Mouse (Mus musculus): ENCODE data around the gene Bnc2.

DNA sequence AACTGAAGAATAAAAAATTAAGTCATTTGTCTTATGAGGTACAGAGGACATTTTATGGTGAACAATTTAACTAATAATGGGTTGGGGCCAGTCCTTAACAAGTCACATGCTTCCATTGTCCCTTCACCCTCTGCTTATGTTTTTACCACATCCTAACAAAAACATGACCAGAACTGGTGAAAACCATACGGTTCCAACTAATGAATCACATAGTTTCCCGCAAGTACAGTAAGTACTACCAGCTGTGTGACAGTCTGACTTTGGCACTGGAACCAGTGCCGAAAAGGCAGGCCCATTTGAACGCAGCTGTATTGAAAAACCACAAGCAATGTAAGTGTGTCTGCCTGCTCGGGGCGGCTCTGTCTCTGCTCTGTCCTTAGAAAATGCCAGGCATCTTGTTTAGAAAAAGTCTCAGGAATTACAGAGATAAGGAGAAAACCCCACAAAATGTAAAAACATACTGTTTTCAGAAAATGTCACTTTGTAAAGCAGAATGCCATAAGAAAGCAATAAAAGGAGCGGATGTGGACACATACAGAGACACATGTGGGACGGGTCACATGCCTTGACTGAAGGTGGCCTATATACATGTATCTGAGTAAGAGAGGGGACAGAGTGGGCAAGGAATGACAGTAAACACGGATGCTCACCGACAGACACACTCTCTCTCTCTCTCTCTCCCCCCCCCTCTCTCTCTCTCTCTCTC, 217.4 kb downstream of the Bnc2 start:
- TF ChIP-seq CTCF (IDR thresholded peaks at IDR 0.05; ENCODE audit: extremely low read depth, insufficient read depth, low read length): no peak
- TF ChIP-seq POLR2A (IDR thresholded peaks at IDR 0.05; ENCODE audit: extremely low read depth, insufficient read depth, low read length): no peak
